In genomic region chr19:45544925-45545321, GRCm38 (mm10) we compare ENCODE assay signal across 8 mouse cellular contexts. TPM values are rescaled to one million over a fixed set of nuclear protein-coding genes. Genes with fewer than 3 reads are reported as not detected.
A peak's percentile ranks its signal among the peaks of the same experiment; 100 is the strongest.
DNase-seq lines count a peak whose midpoint lies in the region; ATAC-seq and TF ChIP-seq lines count a peak whose summit lies in the region.

No protein-coding gene starts in this region.

- H3K36me3 ChIP-seq in ES-Bruce4 (ENCODE audit: control insufficient read depth, insufficient read depth, low read length, poor library complexity, severe bottlenecking) = no peaks in the 10 kb centered on the region
- no peaks in the 10 kb centered on the region for H3K36me3 ChIP-seq in forebrain, embryonic 13.5 days (ENCODE audit: poor library complexity, severe bottlenecking)
- no peaks in the 10 kb centered on the region for H3K36me3 ChIP-seq in lung, embryonic 15.5 days
- H3K36me3 ChIP-seq in thymus, adult 2 months (ENCODE audit: control insufficient read depth, insufficient read depth, low read length) = no peaks in the 10 kb centered on the region

- peaks cover 2% of the 10 kb centered on the region for H3K4me1 ChIP-seq in ES-Bruce4 (ENCODE audit: control insufficient read depth, insufficient read depth, low read length)
- peaks cover 26% of the 10 kb centered on the region for H3K4me1 ChIP-seq in forebrain, embryonic 13.5 days
- peaks cover 18% of the 10 kb centered on the region for H3K4me1 ChIP-seq in lung, embryonic 15.5 days
- peaks cover 26% of the 10 kb centered on the region for H3K4me1 ChIP-seq in olfactory bulb, adult 2 months (ENCODE audit: control insufficient read depth, insufficient read depth, low read length)
- H3K4me1 ChIP-seq in thymus, adult 2 months (replicated peaks; ENCODE audit: control insufficient read depth, insufficient read depth, low read length) = peaks cover 31% of the 10 kb centered on the region

- H3K4me2 ChIP-seq in forebrain, embryonic 13.5 days = peak overlapping the region; percentile 69
- peak overlapping the region; percentile 89 for H3K4me2 ChIP-seq in lung, embryonic 15.5 days

- ATAC-seq in forebrain, embryonic 13.5 days = peak; percentile 75
- ATAC-seq in lung, embryonic 15.5 days (ENCODE audit: borderline replicate concordance, extremely low read depth, low FRiP score, low TSS enrichment) = peak; percentile 72; the same call in 1 of the 2 replicates

- peak overlapping the region; percentile 48 for H3K4me3 ChIP-seq in ES-Bruce4 (ENCODE audit: low read depth, low read length)
- H3K4me3 ChIP-seq in forebrain, embryonic 13.5 days = peak overlapping the region; percentile 34
- peak overlapping the region; percentile 46 for H3K4me3 ChIP-seq in lung, embryonic 15.5 days
- peak overlapping the region; percentile 28 for H3K4me3 ChIP-seq in olfactory bulb, adult 2 months (ENCODE audit: insufficient read depth, low read depth, low read length)
- H3K4me3 ChIP-seq in thymus, adult 2 months (ENCODE audit: control insufficient read depth, insufficient read depth, low read length) = peak overlapping the region; percentile 48

- intact Hi-C loops in heart, postnatal 25 days (cut with DNase I) = loop anchor here (1.0 to 5.0 kb wide), 6 partner anchors 58 to 368 kb away; no protein-coding TSS in a partner anchor

- no peak for TF ChIP-seq POLR2A in ES-Bruce4 (IDR thresholded peaks at IDR 0.05; ENCODE audit: insufficient read depth, low read length)
- TF ChIP-seq POLR2A in olfactory bulb, adult 2 months (IDR thresholded peaks at IDR 0.05; ENCODE audit: insufficient read depth, low read depth, low read length) = no peak
- TF ChIP-seq POLR2A in thymus, adult 2 months (IDR thresholded peaks at IDR 0.05; ENCODE audit: control insufficient read depth, extremely low read depth, insufficient read depth, low read length, poor library complexity) = no peak

- TF ChIP-seq EP300 in ES-Bruce4 (IDR thresholded peaks at IDR 0.05; ENCODE audit: insufficient read depth, low read depth, low read length) = no peak

- peak; percentile 69 for DNase-seq in c-Kit-positive CD71-positive TER-119-positive erythroid progenitor cells, embryonic 14.5 days (ENCODE audit: low spot score)
- peak; percentile 66 for DNase-seq in heart, postnatal 25 days (ENCODE audit: low spot score)
- DNase-seq in layer of hippocampus, adult 18-20 months (ENCODE audit: low spot score in 2 of 2) = peak; percentile 66 to 86
- peak; percentile 82 for DNase-seq in thymus, adult 2 months

- H3K9me3 ChIP-seq in ES-Bruce4 (replicated peaks; ENCODE audit: control insufficient read depth, insufficient read depth, low read length, poor library complexity, severe bottlenecking) = no peaks in the 10 kb centered on the region
- no peaks in the 10 kb centered on the region for H3K9me3 ChIP-seq in forebrain, embryonic 13.5 days (replicated peaks)
- H3K9me3 ChIP-seq in lung, embryonic 15.5 days = no peaks in the 10 kb centered on the region

- H3K27ac ChIP-seq in ES-Bruce4 (ENCODE audit: insufficient read depth, low read length) = no peak overlapping the region
- H3K27ac ChIP-seq in forebrain, embryonic 13.5 days = no peak overlapping the region
- no peak overlapping the region for H3K27ac ChIP-seq in lung, embryonic 15.5 days
- H3K27ac ChIP-seq in olfactory bulb, adult 2 months (ENCODE audit: insufficient read depth, low read depth, low read length) = no peak overlapping the region
- no peak overlapping the region for H3K27ac ChIP-seq in thymus, adult 2 months (ENCODE audit: control insufficient read depth, insufficient read depth, low read length)

- no peaks in the 10 kb centered on the region for H3K27me3 ChIP-seq in ES-Bruce4 (ENCODE audit: control insufficient read depth, insufficient read depth, low read length, poor library complexity, severe bottlenecking)
- H3K27me3 ChIP-seq in forebrain, embryonic 13.5 days = peaks cover 74% of the 10 kb centered on the region
- peaks cover 57% of the 10 kb centered on the region for H3K27me3 ChIP-seq in lung, embryonic 15.5 days
- H3K27me3 ChIP-seq in thymus, adult 2 months (ENCODE audit: control insufficient read depth, insufficient read depth, low read length) = no peaks in the 10 kb centered on the region

- peak; percentile 69 for TF ChIP-seq CTCF in ES-Bruce4 (IDR thresholded peaks at IDR 0.05; ENCODE audit: low read depth, low read length)
- TF ChIP-seq CTCF in olfactory bulb, adult 2 months (IDR thresholded peaks at IDR 0.05; ENCODE audit: insufficient read depth, low read depth, low read length) = peak; percentile 96
- TF ChIP-seq CTCF in thymus, adult 2 months (IDR thresholded peaks at IDR 0.05; ENCODE audit: borderline replicate concordance, control insufficient read depth, extremely low read depth, insufficient read depth, low read length, poor library complexity) = peak; percentile 92

- H3K9ac ChIP-seq in ES-Bruce4 (ENCODE audit: low read depth, poor library complexity, severe bottlenecking) = no peak overlapping the region
- peak overlapping the region; percentile 53; the same call in 1 of the 2 replicates for H3K9ac ChIP-seq in forebrain, embryonic 13.5 days
- no peak overlapping the region for H3K9ac ChIP-seq in lung, embryonic 15.5 days

- WGBS in forebrain, embryonic 13.5 days = under 1% methylated on average over 30 of the region's 30 CpGs
- 0% methylated on average over 30 of the region's 30 CpGs for WGBS in lung, embryonic 15.5 days
- WGBS in olfactory bulb, adult 2 months = under 1% methylated on average over 30 of the region's 30 CpGs
- under 1% methylated on average over 30 of the region's 30 CpGs for WGBS in thymus, adult 2 months

RNA-seq across cellular contexts. Expression of gene Poll, which starts 15.4 kb away (rescaled TPM):
- 10.6 and 13.4 TPM in 2 replicates for polyA plus RNA-seq in ES-Bruce4 (2011; ENCODE audit: insufficient read depth, insufficient read length, low read depth, missing spikeins)
- 16.2 and 16.7 TPM in 2 replicates for polyA plus RNA-seq in forebrain, embryonic 13.5 days (2015; fragmentation: Nextera tagmentation; extraction: Ambion mirVana)
- 10 to 100 TPM in 1 of 2 experiments, 1 to 10 TPM in 1; 9.3 to 10.2 TPM for total RNA-seq in heart, postnatal 25 days (2021)
- total RNA-seq in layer of hippocampus, adult 18-20 months (2021) = 10 to 100 TPM in 1 of 2 experiments, 1 to 10 TPM in 1; 9.5 to 11.1 TPM
- polyA plus RNA-seq in lung, embryonic 15.5 days (2015; fragmentation: Nextera tagmentation; extraction: Ambion mirVana) = 17.6 and 19.9 TPM in 2 replicates
- polyA plus RNA-seq in olfactory bulb, adult 2 months (2012; ENCODE audit: insufficient read depth, insufficient read length, low replicate concordance, missing spikeins) = not detected in 2 replicates
- polyA plus RNA-seq in thymus, adult 2 months (2012; rRNA removed) = 6.7 and 6.8 TPM in 2 replicates

RNA-seq across cellular contexts. Expression of gene Gm17018, which starts 15.5 kb away (rescaled TPM):
- polyA plus RNA-seq in ES-Bruce4 (2011; ENCODE audit: insufficient read depth, insufficient read length, low read depth, missing spikeins) = 21.1 and 22.4 TPM in 2 replicates
- polyA plus RNA-seq in forebrain, embryonic 13.5 days (2015; fragmentation: Nextera tagmentation; extraction: Ambion mirVana) = 44.0 and 48.1 TPM in 2 replicates
- 10 to 100 TPM; 19.5 to 21.5 TPM for total RNA-seq in heart, postnatal 25 days (2021)
- 10 to 100 TPM; 59.5 to 64.0 TPM for total RNA-seq in layer of hippocampus, adult 18-20 months (2021)
- polyA plus RNA-seq in lung, embryonic 15.5 days (2015; fragmentation: Nextera tagmentation; extraction: Ambion mirVana) = 44.1 and 47.0 TPM in 2 replicates
- polyA plus RNA-seq in olfactory bulb, adult 2 months (2012; ENCODE audit: insufficient read depth, insufficient read length, low replicate concordance, missing spikeins) = not detected in 2 replicates
- 11.9 and 14.6 TPM in 2 replicates for polyA plus RNA-seq in thymus, adult 2 months (2012; rRNA removed)

Comparison
In these comparisons a context has a peak if more than half of its experiments do, and no peak if none do; other contexts are left out.
1. RNA of gene Gm17018, which starts 15.5 kb away (polyA plus RNA-seq): 44.1 to 47.0 TPM in lung, embryonic 15.5 days, 44.0 to 48.1 TPM in forebrain, embryonic 13.5 days, 21.1 to 22.4 TPM in ES-Bruce4 and 11.9 to 14.6 TPM in thymus, adult 2 months; not detected in olfactory bulb, adult 2 months; every median in the first group is over 10 times any median in the second.
2. Peak in every context shown above with its lines, with median percentiles within 50 percentile points of each other: H3K4me3 ChIP-seq, CTCF ChIP-seq and DNase-seq.